Mouse (Mus musculus) bone marrow macrophage, adult 2 months (primary cell): Measurements from ENCODE around the gene Entpd6.

Source experiments
- CTCF ChIP-seq: IDR thresholded peaks from 2 replicates; pipeline ENCODE4 v1.5.1; 2012; ENCODE audit warnings: low read depth, mild to moderate bottlenecking, low read length, moderate library complexity
- POLR2A ChIP-seq: IDR thresholded peaks from 2 replicates; pipeline ENCODE4 v1.6.1; 2012; ENCODE audit warnings: mild to moderate bottlenecking, low read depth, low read length, borderline replicate concordance

- TF ChIP-seq POLR2A (no peak), CTCF (no peak)
Observed at GRCm38 (mm10) chr2:150737881-150738280, 11.0 kb upstream of the Entpd6 start.
